Mouse (Mus musculus) lung, postnatal 36 days (tissue): ENCODE data around the gene Rem1.
"Not testable (repeated sequence)": the region's sequence is repeated elsewhere in the genome, so short reads cannot be mapped to it uniquely, and the experiment has no call there.

Experiments
- DNase-seq: peaks from one replicate; pipeline ENCODE4 v3.0.0; 2022; ENCODE audit warnings: mixed read lengths

Rem1 gene

GRCm38 (mm10) chr2:152629904-152630303 lies 3.2 kb downstream of the Rem1 start:
- no peak for DNase-seq

DNA sequence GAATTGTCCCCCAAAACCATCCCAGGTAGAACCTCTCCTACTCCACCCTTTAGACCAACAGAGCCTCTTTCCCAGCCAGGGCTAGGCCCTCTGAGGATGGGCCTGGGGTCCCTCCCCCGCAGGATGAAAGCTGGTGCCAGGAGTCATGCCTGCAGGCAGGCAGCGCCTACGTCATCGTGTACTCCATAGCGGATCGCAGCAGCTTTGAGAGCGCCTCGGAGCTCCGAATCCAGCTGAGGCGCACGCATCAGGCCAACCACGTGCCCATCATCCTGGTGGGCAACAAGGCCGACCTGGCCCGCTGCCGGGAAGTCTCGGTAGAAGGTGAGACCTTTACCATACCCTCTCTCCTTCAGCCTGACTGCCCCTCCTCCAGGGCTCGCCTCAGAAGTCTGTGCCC lies 6.6 kb downstream of the Rem1 start:
- DNase-seq: no peak

DNA sequence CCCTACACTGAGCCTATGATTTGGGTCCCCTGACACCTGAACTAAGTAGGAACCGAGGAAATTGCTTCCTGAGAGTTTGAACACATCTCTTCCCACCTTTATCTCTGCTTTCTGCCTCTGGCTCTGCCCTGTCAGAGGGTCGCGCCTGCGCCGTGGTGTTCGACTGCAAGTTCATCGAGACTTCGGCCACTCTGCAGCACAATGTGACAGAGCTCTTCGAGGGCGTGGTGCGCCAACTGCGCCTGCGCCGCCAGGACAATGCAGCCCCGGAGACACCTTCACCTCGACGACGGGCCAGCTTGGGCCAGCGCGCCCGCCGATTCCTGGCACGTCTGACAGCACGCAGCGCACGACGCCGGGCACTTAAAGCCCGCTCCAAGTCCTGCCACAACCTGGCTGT lies 7.6 kb downstream of the Rem1 start:
- DNase-seq: no peak

DNA sequence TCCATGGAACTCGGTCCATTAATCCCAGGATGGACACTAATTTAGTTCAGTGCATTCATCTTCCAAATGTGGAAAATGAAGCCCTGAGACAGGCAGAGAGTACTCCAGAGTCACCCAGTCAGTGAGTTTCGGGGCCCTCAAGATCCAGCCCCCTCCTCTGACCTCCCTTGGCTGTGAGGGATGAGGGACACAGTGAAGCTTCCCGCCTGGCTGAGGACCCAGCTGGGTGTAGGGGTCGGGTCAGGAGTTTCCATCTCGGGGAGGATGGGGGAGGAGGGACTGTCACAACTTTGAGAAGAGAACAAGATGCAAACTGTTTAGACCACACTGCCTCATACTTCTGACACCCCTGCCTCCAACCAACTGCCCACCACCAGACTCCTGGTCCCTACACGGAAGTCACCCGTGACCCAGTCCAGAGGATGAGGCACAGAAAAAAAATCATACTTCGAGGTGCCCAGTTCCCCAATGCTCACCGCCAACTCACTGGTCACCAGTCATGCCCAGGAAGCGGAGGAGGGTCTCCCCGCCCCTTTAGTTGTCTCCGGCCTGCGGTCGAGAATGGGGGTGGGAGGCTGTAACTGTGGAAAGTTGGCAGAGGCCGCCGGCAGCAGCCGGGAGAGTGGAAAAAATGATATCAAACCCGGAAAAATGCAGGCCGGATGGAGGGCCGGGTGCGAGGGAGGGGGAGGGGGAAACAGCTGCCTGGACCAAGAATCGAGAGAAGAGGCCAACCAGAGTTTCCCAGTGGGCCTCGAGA lies 9.7 kb downstream of the Rem1 start:
- DNase-seq: peak; percentile 82

- DNase-seq: no peak
Observed at GRCm38 (mm10) chr2:152637006-152637322, 10.2 kb downstream of the Rem1 start.

DNA sequence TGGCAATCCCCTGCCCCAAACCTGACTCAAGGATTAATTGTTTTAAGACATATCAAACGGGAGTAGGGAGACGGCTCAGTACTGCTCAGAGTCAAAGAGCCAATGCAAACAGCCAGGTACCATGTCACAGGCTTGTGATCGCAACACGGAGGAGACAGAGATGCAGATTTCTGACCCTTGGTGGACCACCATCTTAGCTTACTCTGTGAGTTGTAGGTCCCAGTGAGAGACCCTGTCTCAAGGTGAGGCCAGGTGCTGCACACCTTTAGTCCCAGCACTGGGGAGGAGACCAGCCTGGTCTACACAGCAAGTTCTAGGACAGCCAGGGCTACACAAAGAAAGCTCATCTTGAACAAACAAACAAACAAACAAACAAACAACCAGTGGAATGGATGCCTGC lies 10.6 kb downstream of the Rem1 start:
- no peak for DNase-seq

- no peak for DNase-seq
Observed at GRCm38 (mm10) chr2:152638865-152639264, 12.1 kb downstream of the Rem1 start.

GRCm38 (mm10) chr2:152639406-152640113 lies 12.8 kb downstream of the Rem1 start:
- peak; percentile 56 for DNase-seq

- DNase-seq: peak; percentile 90
Observed at GRCm38 (mm10) chr2:152652901-152653620, 26.3 kb downstream of the Rem1 start.

DNA sequence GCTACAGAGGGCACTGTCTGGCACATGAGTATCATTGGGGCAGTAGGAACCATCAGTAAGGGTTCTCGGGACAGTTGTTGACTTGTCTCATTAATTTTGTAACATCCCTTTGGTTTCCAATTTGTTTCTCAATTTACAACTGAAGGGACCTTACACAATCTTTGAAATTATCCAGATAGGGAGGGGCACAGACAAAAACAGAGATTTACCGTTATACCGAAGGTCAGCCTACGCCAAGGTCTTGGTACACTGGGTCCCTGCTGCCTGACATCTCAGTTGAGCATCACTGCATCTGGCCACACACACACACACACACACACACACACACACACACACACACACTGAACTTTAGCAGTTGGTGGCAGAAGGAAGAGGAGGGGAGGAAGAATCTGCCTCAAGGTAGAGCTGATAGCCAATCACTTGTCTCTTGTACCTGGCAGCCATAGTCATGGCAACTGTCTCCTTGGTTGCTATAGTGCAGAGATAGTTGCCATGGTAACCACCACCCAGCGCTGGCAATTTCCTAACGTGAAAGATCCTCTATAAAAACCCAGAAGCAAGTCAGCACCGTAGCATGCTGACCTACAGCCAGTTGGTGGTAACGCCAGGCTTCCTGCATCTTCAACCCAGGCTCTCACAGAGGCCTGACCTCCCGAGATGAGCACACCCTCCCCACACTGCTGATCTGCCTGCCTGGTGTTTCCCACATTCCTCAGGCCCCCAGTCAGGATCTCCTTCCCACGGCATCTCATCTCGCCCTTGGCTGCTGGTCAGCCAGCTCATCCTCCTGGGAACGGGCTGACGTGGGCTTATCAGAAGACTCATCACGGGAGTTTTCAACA lies 27.3 kb downstream of the Rem1 start:
- no peak for DNase-seq

DNA sequence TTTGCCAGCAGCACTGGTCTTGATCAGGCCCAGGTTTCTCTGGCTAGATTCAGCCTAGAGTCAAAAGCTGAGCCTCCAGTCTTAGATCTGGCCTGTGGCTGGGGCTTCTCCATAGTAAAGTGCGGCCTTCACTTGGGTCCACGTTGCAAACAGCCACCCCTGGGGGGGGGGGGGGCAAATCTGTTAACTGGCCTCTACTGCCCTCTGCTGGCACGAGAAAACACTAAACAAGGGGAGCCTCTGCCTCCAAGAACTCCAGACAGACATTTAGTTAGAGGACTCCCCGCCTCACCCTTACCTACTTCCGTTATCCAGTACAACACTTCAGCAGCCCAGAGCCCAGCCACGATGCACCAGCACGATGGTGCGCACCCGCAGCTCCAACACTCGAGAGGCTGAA lies 30.6 kb downstream of the Rem1 start:
- peak; percentile 56 for DNase-seq

DNA sequence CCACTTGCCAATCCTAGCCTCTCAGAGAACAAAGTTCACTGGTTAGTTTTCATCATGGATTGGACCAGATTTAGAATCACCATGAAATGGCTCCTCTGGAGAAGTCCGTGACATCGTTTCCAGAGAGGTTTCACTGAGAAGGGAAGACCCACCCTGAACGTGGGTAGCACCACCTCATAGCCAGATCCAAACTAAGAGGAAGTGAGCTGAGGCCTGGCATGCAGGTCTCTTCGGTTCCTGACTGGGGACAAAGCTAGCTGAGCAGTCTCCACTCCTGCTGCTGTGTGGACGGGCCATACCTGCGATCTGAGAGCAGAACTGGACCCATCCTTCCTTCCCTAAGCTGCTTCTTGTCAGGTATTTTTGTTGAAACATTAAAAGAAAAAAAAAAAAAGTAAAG lies 34.4 kb downstream of the Rem1 start:
- DNase-seq: no peak

DNA sequence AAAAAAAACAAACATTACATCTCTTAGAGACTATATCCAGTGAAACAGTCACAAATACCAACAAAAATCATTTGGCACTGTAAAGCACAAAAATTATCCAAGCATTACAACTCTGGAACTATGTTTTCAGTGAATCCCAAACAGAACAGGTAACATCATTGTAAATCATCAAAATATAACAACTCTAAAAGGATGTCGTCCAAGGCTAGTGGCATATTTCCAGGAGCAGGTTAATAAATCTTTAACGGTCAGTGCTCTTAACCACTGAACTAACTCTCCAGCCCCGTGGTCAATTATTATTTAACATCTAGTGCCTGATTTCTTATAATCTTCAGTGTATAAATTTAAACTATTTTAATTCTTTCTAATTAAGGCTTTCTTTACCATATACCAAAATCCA lies 39.4 kb downstream of the Rem1 start:
- not testable (repeated sequence) for DNase-seq

GRCm38 (mm10) chr2:152669256-152669638 lies 42.5 kb downstream of the Rem1 start, which contains the start of gene H13:
TSS of gene H13 (plus strand) at chr2:152669461.
- DNase-seq: peak; percentile 94

GRCm38 (mm10) chr2:152669639-152670484 lies 43.1 kb downstream of the Rem1 start:
- DNase-seq: no peak

- DNase-seq: peak; percentile 53
Observed at GRCm38 (mm10) chr2:152670983-152671641, 44.4 kb downstream of the Rem1 start.

DNA sequence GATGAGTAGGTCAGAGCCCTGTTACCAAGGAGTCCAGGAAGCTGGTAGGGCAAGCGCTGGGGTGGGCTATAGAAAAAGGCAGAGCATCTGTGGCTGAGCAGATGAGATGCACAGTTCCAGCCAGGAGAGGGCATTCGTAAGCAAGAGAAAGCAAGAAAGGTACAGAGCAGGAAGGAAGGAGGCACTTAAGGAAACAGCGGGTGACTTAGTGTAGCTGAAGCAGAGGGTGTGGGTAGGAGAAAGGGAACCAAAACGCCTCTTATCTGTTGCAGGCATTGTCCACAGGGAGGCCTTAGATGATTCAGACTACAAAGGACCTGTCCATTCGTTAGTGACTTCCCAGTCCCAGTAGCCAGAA lies 44.9 kb downstream of the Rem1 start:
- peak; percentile 80 for DNase-seq

GRCm38 (mm10) chr2:152672166-152672565 lies 45.4 kb downstream of the Rem1 start:
- DNase-seq: peak; percentile 56

- DNase-seq: no peak
Observed at GRCm38 (mm10) chr2:152674148-152674547, 47.4 kb downstream of the Rem1 start.

DNA sequence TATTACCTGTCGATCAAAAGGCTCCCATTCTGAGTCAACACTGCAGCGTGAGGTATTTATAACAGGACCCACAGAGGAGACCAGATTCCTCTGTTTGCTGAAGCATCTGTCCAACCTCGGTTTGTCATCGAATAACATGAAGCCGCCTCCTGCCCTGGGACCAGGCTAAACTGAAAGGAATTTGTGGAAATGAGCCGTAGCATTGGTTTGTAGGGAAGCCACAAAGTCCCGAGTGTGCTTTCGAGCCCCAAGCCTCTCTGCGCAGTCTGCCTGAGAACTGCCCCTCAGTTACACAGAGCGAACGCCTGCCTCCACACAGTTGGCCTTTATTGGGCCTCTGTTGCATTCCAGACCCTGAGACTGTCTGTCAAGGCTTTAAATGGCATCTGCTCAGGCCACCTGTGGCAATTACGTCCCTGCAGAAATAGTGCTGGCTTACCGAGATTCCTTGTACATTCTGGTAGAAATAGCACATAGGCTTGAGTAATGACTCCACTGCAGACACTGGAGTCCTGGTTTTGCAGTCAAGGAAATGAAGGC lies 48.6 kb downstream of the Rem1 start:
- DNase-seq: no peak

- peak; percentile 49 for DNase-seq
Observed at GRCm38 (mm10) chr2:152678302-152678701, 51.6 kb downstream of the Rem1 start.
